Mouse (Mus musculus): Measurements from ENCODE around the gene Polr1e. TPM values are rescaled to one million over a fixed set of nuclear protein-coding genes. Genes with fewer than 3 reads are reported as not detected.

Polr1e gene
- total RNA-seq, 2 experiments from 2014 or later = 45.3 to 79.9 TPM

Other genes with a start within 250 kb of the Polr1e start
- gene Grhpr, start 37.2 kb upstream of the Polr1e start, total RNA-seq (2014; fragmentation: Nextera tagmentation) = 16.9 and 25.1 TPM in 2 replicates
- 13.7 and 21.5 TPM in 2 replicates for gene Grhpr, start 37.2 kb upstream of the Polr1e start, total RNA-seq (2017)
- 9.2 and 11.4 TPM in 2 replicates for gene Zbtb5, start 6.2 kb upstream of the Polr1e start, total RNA-seq (2014; fragmentation: Nextera tagmentation)
- gene Zbtb5, start 6.2 kb upstream of the Polr1e start, total RNA-seq (2017) = 8.0 and 12.4 TPM in 2 replicates
- 16.8 and 21.0 TPM in 2 replicates for gene Fbxo10, start 66.0 kb downstream of the Polr1e start, total RNA-seq (2014; fragmentation: Nextera tagmentation)
- 10.0 and 13.4 TPM in 2 replicates for gene Fbxo10, start 66.0 kb downstream of the Polr1e start, total RNA-seq (2017)
- gene Tomm5, start 89.5 kb downstream of the Polr1e start, total RNA-seq (2014; fragmentation: Nextera tagmentation) = 384 and 535 TPM in 2 replicates
- 267 and 394 TPM in 2 replicates for gene Tomm5, start 89.5 kb downstream of the Polr1e start, total RNA-seq (2017)
- gene Frmpd1, start 166.3 kb downstream of the Polr1e start, total RNA-seq (2014; fragmentation: Nextera tagmentation) = 0.72 TPM in 1 of 2 replicates, not detected in the other
- 0.30 TPM in 1 of 2 replicates, not detected in the other for gene Frmpd1, start 166.3 kb downstream of the Polr1e start, total RNA-seq (2017)

Data from megakaryocyte-erythroid progenitor cell, adult 5-6 weeks (primary cell).